ENCODE assay signal across 9 mouse cellular contexts in genomic region chr10:79900951-79901410, GRCm38 (mm10). TPM values are rescaled to one million over a fixed set of nuclear protein-coding genes. Genes with fewer than 3 reads are reported as not detected.
DNase-seq lines count a peak whose midpoint lies in the region; ATAC-seq and TF ChIP-seq lines count a peak whose summit lies in the region.
"Had no signal": no experiment of that assay in that cellular context is flagged by ENCODE, and none has a peak within 500 bp of the region (broad histone marks: within the 10 kb centered on the region; RNA-seq: fewer than 3 reads in every experiment).

No protein-coding gene starts in this region.

- no peak for DNase-seq in liver, adult 2 months (ENCODE audit: extremely low read depth, low read depth, low spot score)
- no peak for DNase-seq in liver
- DNase-seq in left cerebral cortex, adult 2 months (ENCODE audit: extremely low spot score in 1 of 2, low spot score in 2 of 2), result peak; percentile 76 to 81
- peak; percentile 53 for DNase-seq in retina, postnatal 7 days (ENCODE audit: low read depth, low spot score)
- no peak for DNase-seq in embryo, embryonic 9.5 days (ENCODE audit: extremely low spot score)
- no peak for DNase-seq in ovary, postnatal 10 days (ENCODE audit: low spot score)
- DNase-seq in adrenal gland, adult 8-10 months, result no peak

- H3K27ac ChIP-seq in liver, adult 2 months (replicated peaks; ENCODE audit: insufficient read depth, low read depth, low read length), result no peak overlapping the region
- peak overlapping the region; percentile 85 for H3K27ac ChIP-seq in left cerebral cortex, adult 2 months

- no peaks in the 10 kb centered on the region for H3K27me3 ChIP-seq in liver, adult 2 months (ENCODE audit: control insufficient read depth, insufficient read depth, low read length)

- peak; percentile 87 for ATAC-seq in frontal cortex, adult (ENCODE audit: low TSS enrichment)

- H3K79me2 ChIP-seq in liver, adult 2 months (ENCODE audit: control insufficient read depth, insufficient read depth, low read length), result peaks cover 3% of the 10 kb centered on the region; the same call in 1 of the 2 replicates

- no peak overlapping the region for H3K9ac ChIP-seq in liver, adult 2 months (ENCODE audit: low read depth, low read length)

- no peak overlapping the region for H3K4me3 ChIP-seq in liver, adult 2 months (ENCODE audit: insufficient read depth, low read depth, low read length)
- no peak overlapping the region for H3K4me3 ChIP-seq in left cerebral cortex, adult 2 months

- TF ChIP-seq POLR2A in liver, adult 2 months (IDR thresholded peaks at IDR 0.05; ENCODE audit: extremely low read depth, insufficient read depth, low read length), result no peak

- peaks cover 13% of the 10 kb centered on the region for H3K4me1 ChIP-seq in liver, adult 2 months (ENCODE audit: control insufficient read depth, insufficient read depth, low read length)

- no peaks in the 10 kb centered on the region for H3K36me3 ChIP-seq in liver, adult 2 months (ENCODE audit: control insufficient read depth, insufficient read depth, low read length)

- 82% methylated on average over 2 of the region's 2 CpGs for WGBS in liver, adult 2 months

- TF ChIP-seq CTCF in liver, adult 2 months (IDR thresholded peaks at IDR 0.05; ENCODE audit: low read depth, low read length), result peak; percentile 45
- TF ChIP-seq CTCF in left cerebral cortex, adult 2 months (IDR thresholded peaks at IDR 0.05), result peak; percentile 45

- intact Hi-C loops in left cerebral cortex, adult 2 months (cut with DNase I), result no loop called here

RNA-seq across cellular contexts. Expression of gene Med16, which starts 7.7 kb away (rescaled TPM):
- total RNA-seq in liver, adult 2 months (2014; rRNA removed), result 5.9 and 8.2 TPM in 2 replicates
- polyA plus RNA-seq in liver, adult 2 months (2012; rRNA removed), result 29.9 and 30.6 TPM in 2 replicates
- 10 to 100 TPM; 55.3 to 55.5 TPM for total RNA-seq in left cerebral cortex, adult 2 months (2021)
- 10 to 100 TPM; 50.9 to 60.7 (median 57.8) TPM for total RNA-seq in adrenal gland, adult 8-10 months (2022)

RNA-seq across cellular contexts. Expression of gene Gm26602, which starts 9.7 kb away (rescaled TPM):
- total RNA-seq in liver, adult 2 months (2014; rRNA removed), result not detected in 2 replicates
- polyA plus RNA-seq in liver, adult 2 months (2012; rRNA removed), result not detected in 2 replicates
- total RNA-seq in left cerebral cortex, adult 2 months (2021), result not detected
- total RNA-seq in adrenal gland, adult 8-10 months (2022), result not detected
- total RNA-seq: left cerebral cortex, adult 8-10 months had no signal

RNA-seq across cellular contexts. Expression of gene Cfd, which starts 10.3 kb away (rescaled TPM):
- 5.7 and 11.3 TPM in 2 replicates for total RNA-seq in liver, adult 2 months (2014; rRNA removed)
- 0.37 and 0.98 TPM in 2 replicates for polyA plus RNA-seq in liver, adult 2 months (2012; rRNA removed)
- not detected for total RNA-seq in left cerebral cortex, adult 2 months (2021)
- 1,000 to 10,000 TPM in 2 of 4 experiments, 100 to 1,000 TPM in 2; 123 to 1,857 (median 821) TPM for total RNA-seq in adrenal gland, adult 8-10 months (2022)
- total RNA-seq: left cerebral cortex, adult 8-10 months had no signal

RNA-seq across cellular contexts. Expression of gene Elane, which starts 14.9 kb away (rescaled TPM):
- total RNA-seq in liver, adult 2 months (2014; rRNA removed), result 0.20 TPM in 1 of 2 replicates, not detected in the other
- 0.12 and 0.15 TPM in 2 replicates for polyA plus RNA-seq in liver, adult 2 months (2012; rRNA removed)
- total RNA-seq in left cerebral cortex, adult 2 months (2021), result not detected
- not detected for total RNA-seq in adrenal gland, adult 8-10 months (2022)
- total RNA-seq: left cerebral cortex, adult 8-10 months had no signal

RNA-seq across cellular contexts. Expression of gene Kiss1r, which starts 15.8 kb away (rescaled TPM):
- total RNA-seq in liver, adult 2 months (2014; rRNA removed), result 0.18 and 0.60 TPM in 2 replicates
- polyA plus RNA-seq in liver, adult 2 months (2012; rRNA removed), result 1.5 and 1.9 TPM in 2 replicates
- 1 to 10 TPM; 6.6 to 9.1 TPM for total RNA-seq in left cerebral cortex, adult 2 months (2021)
- 1 to 10 TPM; 1.1 to 5.6 (median 4.0) TPM for total RNA-seq in adrenal gland, adult 8-10 months (2022)

Comparison
In these comparisons a context has a peak if more than half of its experiments do, and no peak if none do; other contexts are left out.
1. DNase-seq: peak in left cerebral cortex, adult 2 months (2 of 2) and retina, postnatal 7 days (single experiment); none in liver, adult 2 months (single experiment), liver (single experiment), embryo, embryonic 9.5 days (single experiment), ovary, postnatal 10 days (single experiment) and adrenal gland, adult 8-10 months (single experiment).
2. RNA of gene Cfd, which starts 10.3 kb away (total RNA-seq): 123 to 1,857 TPM in adrenal gland, adult 8-10 months; 5.7 to 11.3 TPM in liver, adult 2 months and not detected in left cerebral cortex, adult 2 months; every median in the first group is over 10 times any median in the second.